Mouse (Mus musculus): ENCODE data around the gene Mtmr10.

DNA sequence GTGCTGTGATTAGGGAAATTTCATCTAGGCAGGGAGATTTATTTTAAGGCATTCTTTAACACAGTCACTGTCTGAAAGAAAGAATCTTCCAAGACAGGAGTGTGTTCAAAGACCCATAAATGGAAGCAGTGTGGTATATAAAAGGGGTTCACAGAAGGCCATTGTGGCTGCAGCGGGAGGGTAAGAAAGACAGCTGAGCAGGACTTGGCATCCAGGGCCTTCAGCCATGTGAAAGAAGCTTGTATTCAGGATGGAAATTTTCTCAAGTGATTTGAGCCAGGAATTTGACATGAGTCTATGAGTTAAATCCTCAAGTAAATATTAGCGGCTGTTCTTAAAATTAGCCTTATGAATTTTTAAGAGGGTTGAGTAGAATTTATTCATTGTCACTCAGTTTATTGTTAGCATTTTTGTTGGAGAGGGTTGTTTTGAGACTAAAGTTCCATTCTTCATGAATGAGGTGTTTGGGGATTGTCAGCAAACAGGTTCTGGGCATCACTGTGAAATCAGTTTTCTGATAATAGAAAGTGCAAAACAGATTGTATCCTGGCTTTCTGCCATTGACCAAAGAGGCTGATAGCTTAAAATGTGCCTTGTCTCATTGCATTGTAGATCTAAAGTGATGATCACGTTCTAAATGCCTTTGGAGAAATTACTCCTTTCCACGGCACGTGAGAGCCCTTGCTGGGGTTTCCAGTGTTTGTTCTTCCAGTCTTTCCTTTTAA lies 9.0 kb downstream of the Mtmr10 start:
- no peak for TF ChIP-seq POLR2A (IDR thresholded peaks at IDR 0.05; ENCODE audit: control insufficient read depth, extremely low read depth, insufficient read depth, low read length, poor library complexity)
- no peak for TF ChIP-seq CTCF (IDR thresholded peaks at IDR 0.05; ENCODE audit: borderline replicate concordance, control insufficient read depth, extremely low read depth, insufficient read depth, low read length, poor library complexity)

Measured in thymus, adult 2 months (tissue).